Mouse (Mus musculus) liver, adult 2 months (tissue): ENCODE data around the gene Gm10964. TPM values are rescaled to one million over a fixed set of nuclear protein-coding genes. Genes with fewer than 3 reads are reported as not detected.
"Not testable (repeated sequence)": the region's sequence is repeated elsewhere in the genome, so short reads cannot be mapped to it uniquely, and the experiment has no call there.

Experiments used
- DNase-seq: peaks from one replicate; pipeline ENCODE4 v3.0.0-alpha.2; 2011; ENCODE audit warnings: low read depth, low spot score; ENCODE audit errors: extremely low read depth
- H3K27ac ChIP-seq: fragments of 200-500 bp; replicated peaks from 2 replicates; pipeline ENCODE4 v1.5.1; 2012; ENCODE audit warnings: low read depth, mild to moderate bottlenecking, control low read depth, inconsistent platforms, low read length; ENCODE audit not compliant: insufficient read depth
- H3K27me3 ChIP-seq: fragments of 200-500 bp; 2 replicates; pipeline ENCODE4 v1.6.1; 2012; ENCODE audit warnings: mild to moderate bottlenecking, moderate library complexity, low read length, inconsistent platforms; ENCODE audit not compliant: control insufficient read depth, insufficient read depth
- H3K36me3 ChIP-seq: fragments of 200-500 bp; 2 replicates; pipeline ENCODE4 v1.6.1; 2012; ENCODE audit warnings: low read length, inconsistent platforms; ENCODE audit not compliant: control insufficient read depth, insufficient read depth
- H3K4me1 ChIP-seq: fragments of 200-500 bp; 2 replicates; pipeline ENCODE4 v1.6.1; 2011; ENCODE audit warnings: low read length; ENCODE audit not compliant: control insufficient read depth, insufficient read depth
- H3K4me3 ChIP-seq: fragments of 200-500 bp; 2 replicates; pipeline ENCODE4 v1.5.1; 2011; ENCODE audit warnings: low read depth, mild to moderate bottlenecking, control low read depth, low read length, moderate library complexity; ENCODE audit not compliant: insufficient read depth
- H3K79me2 ChIP-seq: fragments of 200-500 bp; 2 replicates; pipeline ENCODE4 v1.6.1; 2012; ENCODE audit warnings: inconsistent platforms, mild to moderate bottlenecking, low read length, moderate library complexity; ENCODE audit not compliant: control insufficient read depth, insufficient read depth
- H3K9ac ChIP-seq: fragments of 200-500 bp; 2 replicates; pipeline ENCODE4 v1.6.1; 2012; ENCODE audit warnings: low read depth, mild to moderate bottlenecking, control low read depth, inconsistent platforms, low read length
- CTCF ChIP-seq: fragments of 200-500 bp; IDR thresholded peaks from 2 replicates; pipeline ENCODE4 v1.5.1; 2011; ENCODE audit warnings: low read depth, low read length, control low read depth
- POLR2A ChIP-seq: fragments of 200-500 bp; IDR thresholded peaks from 2 replicates; pipeline ENCODE4 v1.6.1; 2011; ENCODE audit warnings: low read length, control low read depth; ENCODE audit not compliant: insufficient read depth; ENCODE audit errors: extremely low read depth
- WGBS: fragments of 180-500 bp; shearing (Covaris S2); methylation state at CpG from one replicate; pipeline ENCODE4 v1.1.7; 2018; 5-methylcytosine and 5-hydroxymethylcytosine counted together
- polyA plus RNA-seq: library from polyadenylated mRNA; depleted of rRNA; stranded (reverse); fragments of >200 nt; gene quantifications from 2 replicates; pipeline ENCODE4 v1.2.3, GENCODE M21; 2012
- total RNA-seq: library from RNA; depleted of rRNA; stranded (reverse); fragments of >200 nt; gene quantifications from 2 replicates; pipeline ENCODE4 v1.2.3, GENCODE M21; 2014

The Gm10964 gene
- total and polyA plus RNA-seq, 2 experiments: not detected

- DNase-seq: peak; percentile 86
- no peak overlapping the region for H3K9ac ChIP-seq
Observed at GRCm38 (mm10) chr3:103789096-103789495, 49.9 kb downstream of the Gm10964 start.

GRCm38 (mm10) chr3:103789891-103790345 is 50.8 kb downstream of the Gm10964 start:
- no peaks in the 10 kb centered on the region for H3K36me3 ChIP-seq
- H3K4me3 ChIP-seq: peak overlapping the region; percentile 99
- peak overlapping the region; percentile 80 for H3K27ac ChIP-seq
- DNase-seq: peak; percentile 59
- no peaks in the 10 kb centered on the region for H3K27me3 ChIP-seq
- H3K9ac ChIP-seq: peak overlapping the region; percentile 98
- H3K79me2 ChIP-seq: peaks cover 17% of the 10 kb centered on the region; the same call in 1 of the 2 replicates
- peaks cover 26% of the 10 kb centered on the region for H3K4me1 ChIP-seq
- WGBS: under 1% methylated on average over 14 of the region's 14 CpGs
- TF ChIP-seq POLR2A (no peak), CTCF (no peak)

More at GRCm38 (mm10) chr3:103789096-103789495, 49.9 kb downstream of the Gm10964 start:
- Histone ChIP-seq H3K27ac (peak overlapping the region; percentile 85), H3K4me1 (peaks cover 27% of the 10 kb centered on the region), H3K27me3 (no peaks in the 10 kb centered on the region), H3K79me2 (peaks cover 17% of the 10 kb centered on the region; the same call in 1 of the 2 replicates), H3K36me3 (no peaks in the 10 kb centered on the region), H3K4me3 (peak overlapping the region; percentile 28; the same call in 1 of the 2 replicates)
- TF ChIP-seq POLR2A: no peak
- no peak for TF ChIP-seq CTCF
- WGBS: 21% methylated on average over 7 of the region's 7 CpGs

GRCm38 (mm10) chr3:103790346-103791145 is 51.4 kb downstream of the Gm10964 start:
- Histone ChIP-seq H3K79me2 (peaks cover 14% of the 10 kb centered on the region; the same call in 1 of the 2 replicates), H3K4me3 (peak overlapping the region; percentile 99), H3K36me3 (no peaks in the 10 kb centered on the region), H3K9ac (peak overlapping the region; percentile 98), H3K27me3 (no peaks in the 10 kb centered on the region), H3K4me1 (peaks cover 22% of the 10 kb centered on the region), H3K27ac (peak overlapping the region; percentile 80)
- TF ChIP-seq CTCF: no peak
- no peak for TF ChIP-seq POLR2A
- under 1% methylated on average over 51 of the region's 61 CpGs for WGBS
- no peak for DNase-seq

GRCm38 (mm10) chr3:103791230-103792110 is 52.3 kb downstream of the Gm10964 start, which contains the start of gene Hipk1:
Hipk1 (minus strand) TSS chr3:103791563.
- peak within 1 kb of the TSS; percentile 99 for H3K4me3 ChIP-seq
- H3K79me2 ChIP-seq: peaks cover 10% of the 10 kb centered on the region; the same call in 1 of the 2 replicates
- H3K27ac ChIP-seq: peak within 1 kb of the TSS; percentile 80
- H3K4me1 ChIP-seq: peaks cover 20% of the 10 kb centered on the region
- peak within 1 kb of the TSS; percentile 98 for H3K9ac ChIP-seq
- no peaks in the 10 kb centered on the region for H3K36me3 ChIP-seq
- H3K27me3 ChIP-seq: no peaks in the 10 kb centered on the region
- 8% methylated on average over 49 of the region's 49 CpGs for WGBS
- TF ChIP-seq POLR2A: peak; percentile 84
- TF ChIP-seq CTCF: no peak
- peak; percentile 75 for DNase-seq

- not testable (repeated sequence) for H3K9ac ChIP-seq
- 90% methylated on average over 5 of the region's 5 CpGs for WGBS
- H3K4me1 ChIP-seq: peaks cover 16% of the 10 kb centered on the region
Observed at GRCm38 (mm10) chr3:103792111-103792406, 52.9 kb downstream of the Gm10964 start.

More at GRCm38 (mm10) chr3:103792111-103792406, 52.9 kb downstream of the Gm10964 start:
- H3K27ac ChIP-seq, H3K4me3 ChIP-seq, H3K36me3 ChIP-seq, H3K79me2 ChIP-seq, H3K27me3 ChIP-seq, DNase-seq: not testable (repeated sequence)
